17 mouse cellular contexts compared by ENCODE assay signal in genomic region chr1:179017428-179017827, GRCm38 (mm10).
"Had no signal": no experiment of that assay in that cellular context is flagged by ENCODE, and none has a peak within 500 bp of the region (broad histone marks: within the 10 kb centered on the region; RNA-seq: fewer than 3 reads in every experiment).

No protein-coding gene starts in this region.

- H3K9ac ChIP-seq: liver, postnatal 0 days; lung, embryonic 15.5 days; midbrain, embryonic 12.5 days; neural tube, embryonic 12.5 days; stomach, embryonic 15.5 days had no signal

- H3K36me3 ChIP-seq: lung, embryonic 15.5 days; midbrain, embryonic 12.5 days; neural tube, embryonic 12.5 days; stomach, embryonic 15.5 days had no signal

- DNase-seq: liver, postnatal 0 days; lung, adult 2 months; lung, postnatal 14 days; lung, postnatal 36 days; midbrain, embryonic 14.5 days; right cerebral cortex, postnatal 14 days; thymus, adult 2 months; thymus, postnatal 25 days; thymus, postnatal 4 days had no signal

- ATAC-seq: liver, postnatal 0 days; lung, postnatal 0 days had no signal

- H3K4me1 ChIP-seq: lung, embryonic 15.5 days; megakaryocyte, embryonic 14.5 days; midbrain, embryonic 12.5 days; neural tube, embryonic 12.5 days; stomach, embryonic 15.5 days had no signal

- H3K27ac ChIP-seq: lung, embryonic 15.5 days; macrophage; midbrain, embryonic 12.5 days; neural tube, embryonic 12.5 days; stomach, embryonic 15.5 days; stomach, postnatal 0 days had no signal

- H3K4me2 ChIP-seq: lung, embryonic 15.5 days; midbrain, embryonic 12.5 days; neural tube, embryonic 12.5 days; stomach, embryonic 15.5 days had no signal

- H3K4me3 ChIP-seq: lung, embryonic 15.5 days; megakaryocyte, embryonic 14.5 days; midbrain, embryonic 12.5 days; neural tube, embryonic 12.5 days; stomach, embryonic 15.5 days had no signal

- H3K27me3 ChIP-seq: lung, embryonic 15.5 days; megakaryocyte, embryonic 14.5 days; midbrain, embryonic 12.5 days; neural tube, embryonic 12.5 days; stomach, embryonic 15.5 days had no signal

- H3K9me3 ChIP-seq: lung, embryonic 15.5 days; midbrain, embryonic 12.5 days; neural tube, embryonic 12.5 days; stomach, embryonic 15.5 days had no signal
